Mouse (Mus musculus): Measurements from ENCODE around the gene Gm16405. TPM values are rescaled to one million over a fixed set of nuclear protein-coding genes. Genes with fewer than 3 reads are reported as not detected.
"Not testable (repeated sequence)": the region's sequence is repeated elsewhere in the genome, so short reads cannot be mapped to it uniquely, and the experiment has no call there.

The Gm16405 gene
- not detected in 2 replicates for polyA plus RNA-seq (2015; fragmentation: Nextera tagmentation; extraction: Ambion mirVana)

DNA sequence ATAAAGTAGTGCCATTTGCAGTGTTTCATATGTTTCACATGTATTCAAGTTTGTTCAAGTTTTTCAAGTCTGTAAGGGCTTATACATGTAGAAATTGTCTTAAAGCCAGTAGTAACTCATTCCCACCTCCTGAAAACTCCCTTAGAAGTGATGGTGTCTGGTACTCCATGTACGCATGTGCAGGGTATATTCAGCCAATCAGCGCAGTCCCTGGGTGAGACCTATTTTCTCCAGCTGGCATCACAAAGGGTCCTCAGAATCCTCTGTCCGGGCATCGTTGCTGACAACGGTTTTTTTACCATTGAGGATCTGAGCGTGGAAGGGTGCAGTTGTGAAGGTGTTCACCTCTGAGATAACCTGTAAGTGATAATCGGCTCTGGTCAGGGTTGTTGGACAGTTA is at the start of gene Gm16405:
Gene Gm16405 (plus strand): TSS at position 301 of the 400 bp plus-strand sequence.
- not testable (repeated sequence) for H3K4me1 ChIP-seq (replicated peaks); H3K4me2 ChIP-seq (replicated peaks); H3K9me3 ChIP-seq; H3K9ac ChIP-seq; H3K27ac ChIP-seq; H3K4me3 ChIP-seq (replicated peaks); H3K27me3 ChIP-seq (replicated peaks); ATAC-seq; H3K36me3 ChIP-seq
- WGBS = no CpG with 5 or more reads among the region's 7 CpGs

Other genes with a start within 250 kb of the Gm16405 start
- gene Gm16430, start 91.0 kb downstream of the Gm16405 start, polyA plus RNA-seq (2015; fragmentation: Nextera tagmentation; extraction: Ambion mirVana) = not detected in 2 replicates

Data from intestine, embryonic 15.5 days (tissue).